Mouse (Mus musculus): Measurements from ENCODE around the gene Metrn. TPM values are rescaled to one million over a fixed set of nuclear protein-coding genes. Genes with fewer than 3 reads are reported as not detected.

Gene Metrn
- polyA plus RNA-seq (2012; rRNA removed), result 30.8 and 45.3 TPM in 2 replicates

DNA sequence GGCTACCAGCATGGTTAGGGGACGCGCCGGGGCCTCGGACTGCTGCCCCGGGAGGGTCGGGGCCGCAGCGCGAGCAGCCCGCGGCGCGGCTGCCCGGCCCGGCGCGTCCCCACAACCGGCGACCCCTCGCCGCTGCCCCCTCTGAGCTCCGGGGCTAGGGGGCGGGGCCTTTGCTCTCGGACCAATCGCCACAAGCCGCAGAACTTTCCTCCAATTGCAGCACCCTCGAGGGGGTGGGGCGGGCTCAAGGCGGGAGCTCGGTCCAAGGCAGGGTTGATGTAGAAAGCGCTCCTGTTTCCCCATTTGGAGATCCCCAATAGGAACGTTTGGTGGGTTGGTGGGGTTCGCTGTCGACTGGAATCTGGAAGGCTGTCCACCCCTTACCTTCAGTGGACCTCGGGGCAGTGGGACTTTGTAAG, at the start of gene Metrn:
Metrn (minus strand) TSS at position 186 of the 419 bp plus-strand sequence.

DNA sequence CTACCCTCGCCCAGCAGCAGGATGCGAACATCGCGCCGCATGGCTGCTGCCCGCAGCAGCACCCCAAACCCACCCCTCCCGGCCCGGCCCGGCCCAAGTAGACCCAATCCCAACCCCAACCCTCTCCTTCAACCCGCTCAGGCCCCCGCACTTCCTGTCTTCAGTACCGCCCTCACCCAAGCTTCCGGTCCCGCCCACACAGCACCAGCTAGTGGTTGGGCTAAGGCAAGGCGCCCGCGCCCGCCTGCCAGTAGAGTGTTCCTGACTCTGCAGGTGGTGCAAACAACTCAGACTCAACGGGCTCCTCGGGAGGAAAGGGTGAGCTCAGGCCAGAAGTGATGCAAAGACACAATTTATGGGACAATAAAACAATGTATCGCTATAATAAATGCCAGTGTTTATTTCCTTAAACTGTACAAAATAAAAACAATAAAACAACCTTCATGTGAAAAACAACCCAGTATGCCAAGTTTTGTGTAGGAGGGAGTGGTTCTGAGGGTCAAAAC, 47.5 kb upstream of the Metrn start, which contains the start of gene Rhot2:
Rhot2 (minus strand) TSS at position 456 of the 506 bp plus-strand sequence.

DNA sequence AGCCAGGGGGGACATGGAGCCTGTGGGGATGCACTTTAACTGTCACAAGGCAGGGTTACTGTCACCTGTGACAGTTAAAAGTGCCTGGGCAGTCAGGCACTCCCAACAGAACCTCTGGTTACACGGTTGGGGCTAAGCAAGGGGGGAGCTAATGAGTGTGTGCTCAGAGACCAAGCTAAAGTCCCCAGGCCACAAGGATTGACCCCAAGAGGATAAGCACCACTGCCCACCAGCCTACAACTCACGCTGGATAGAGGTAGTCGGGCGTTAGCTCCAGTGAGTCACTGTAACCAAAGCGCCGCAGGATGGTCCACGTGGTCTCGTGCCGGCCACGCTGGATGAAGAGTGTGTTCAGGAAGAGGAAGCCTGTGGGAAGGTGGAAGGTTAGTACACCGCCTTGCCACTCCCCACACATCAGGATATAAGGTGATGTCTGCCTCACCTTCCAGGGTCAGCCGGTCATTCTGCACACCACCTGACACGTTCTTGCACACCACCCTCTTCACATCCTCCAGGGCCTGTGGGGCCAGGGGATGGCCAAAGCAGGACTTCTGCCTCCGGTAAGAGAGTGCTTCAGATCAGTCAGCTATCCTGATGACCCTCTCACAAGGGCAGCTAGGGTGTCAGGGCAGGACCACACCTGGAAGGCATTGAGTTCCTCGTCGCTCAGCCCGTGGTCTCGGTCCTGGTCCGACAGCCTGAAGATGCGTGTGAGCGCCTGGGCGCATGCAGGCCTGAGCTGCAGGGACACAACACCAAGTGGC, 44.4 kb upstream of the Metrn start, which contains the start of gene Gm20683:
Gm20683 (minus strand) TSS at position 647 of the 764 bp plus-strand sequence.

DNA sequence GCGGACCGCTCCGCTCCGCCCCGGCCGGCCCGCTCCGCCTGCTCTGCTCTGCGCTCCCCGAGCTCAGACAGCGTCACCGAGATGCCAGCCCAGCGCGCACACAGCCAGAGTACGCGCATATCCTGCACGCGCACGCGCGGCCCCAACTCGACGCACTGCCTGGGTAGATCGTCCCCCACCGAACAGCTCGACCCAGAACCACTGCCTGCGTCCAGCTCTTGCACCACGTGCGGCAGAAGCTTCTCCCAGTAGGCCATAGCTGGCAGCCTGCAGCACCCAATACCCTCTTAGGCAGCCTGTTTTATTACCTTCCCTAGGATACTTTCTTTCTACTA, 40.1 kb upstream of the Metrn start, which contains the start of gene Rhbdl1:
Rhbdl1 (minus strand) TSS at position 220 of the 335 bp plus-strand sequence.

GRCm38 (mm10) chr17:25833291-25833663, 36.3 kb upstream of the Metrn start, which contains the start of gene Stub1:
Stub1 (minus strand) TSS chr17:25833404.

GRCm38 (mm10) chr17:25828712-25829557, 32.0 kb upstream of the Metrn start, which contains the start of gene Jmjd8:
Jmjd8 (plus strand) TSS chr17:25828867.

GRCm38 (mm10) chr17:25823452-25823851, 26.5 kb upstream of the Metrn start, which contains the start of gene Wdr24:
Wdr24 (plus strand) TSS chr17:25823627.

DNA sequence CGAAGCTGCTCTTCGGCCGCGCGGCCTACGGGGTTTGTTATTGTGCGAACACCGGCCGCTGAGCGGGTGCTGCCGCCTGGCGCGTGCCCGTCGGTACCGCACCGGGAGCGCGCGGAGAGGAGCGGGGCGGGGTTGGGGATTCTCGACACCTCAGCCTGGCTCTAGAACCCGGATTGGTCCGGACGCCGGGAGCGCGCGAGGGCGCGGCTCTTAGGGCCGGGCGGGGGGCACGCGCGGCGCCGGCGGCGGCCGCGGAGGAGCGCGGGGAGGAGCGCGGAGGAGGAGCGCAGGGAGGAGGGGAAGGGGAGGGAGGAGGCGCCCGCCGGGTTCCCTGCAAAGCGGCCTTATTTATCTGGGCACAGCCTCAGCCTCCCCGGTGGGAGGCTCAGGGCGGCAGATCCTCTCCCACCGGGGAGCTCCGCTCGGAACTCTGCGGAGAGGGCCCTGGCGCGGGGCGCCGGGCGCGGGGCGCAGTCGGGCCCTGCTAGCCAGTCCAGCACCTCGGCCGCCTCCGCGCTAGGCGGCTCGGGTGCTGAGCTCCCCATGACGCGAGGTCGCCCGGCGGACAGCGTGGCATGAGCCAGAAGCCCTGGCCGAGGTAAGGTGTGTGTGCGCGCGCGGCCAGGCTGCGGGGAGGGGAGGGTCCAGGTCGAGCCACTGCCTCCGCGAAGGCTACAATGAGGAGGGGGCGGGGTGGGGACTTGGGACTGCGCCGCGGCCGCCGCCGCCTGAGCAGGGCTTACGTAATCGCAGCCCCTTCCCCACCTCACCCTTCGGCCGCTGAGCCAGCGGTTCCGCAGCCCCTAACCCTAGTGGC, 12.1 kb upstream of the Metrn start, which contains the start of gene Fbxl16:
Fbxl16 (plus strand) TSS at position 297 of the 817 bp plus-strand sequence.

GRCm38 (mm10) chr17:25795609-25796092, 1.3 kb downstream of the Metrn start, which contains the start of gene AC134908.4:
AC134908.4 (minus strand) TSS chr17:25795659.

DNA sequence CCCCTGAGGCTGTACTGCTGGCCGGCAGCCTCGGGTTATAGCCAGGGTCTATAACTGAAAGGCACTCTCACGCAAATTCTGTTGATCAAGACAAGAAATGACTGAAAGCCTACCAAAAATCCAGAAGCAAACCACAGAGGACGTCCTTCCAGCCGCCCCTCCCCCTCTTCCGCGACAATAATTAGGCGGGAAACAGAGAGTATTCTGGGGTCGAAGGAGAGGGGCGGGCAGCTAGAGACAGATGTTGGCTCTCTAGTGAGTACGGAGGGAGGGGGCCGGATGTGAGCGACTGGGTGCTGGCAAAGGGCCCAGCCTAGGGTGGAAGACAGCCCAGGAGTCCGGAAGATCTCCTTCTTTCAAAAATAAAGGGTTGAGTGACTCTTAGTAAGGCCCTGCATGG, 4.3 kb downstream of the Metrn start, which contains the start of gene Fam173a:
Fam173a (minus strand) TSS at position 287 of the 400 bp plus-strand sequence.

GRCm38 (mm10) chr17:25786280-25786679, 10.7 kb downstream of the Metrn start, which contains the start of gene Ccdc78:
Ccdc78 (plus strand) TSS chr17:25786580.

DNA sequence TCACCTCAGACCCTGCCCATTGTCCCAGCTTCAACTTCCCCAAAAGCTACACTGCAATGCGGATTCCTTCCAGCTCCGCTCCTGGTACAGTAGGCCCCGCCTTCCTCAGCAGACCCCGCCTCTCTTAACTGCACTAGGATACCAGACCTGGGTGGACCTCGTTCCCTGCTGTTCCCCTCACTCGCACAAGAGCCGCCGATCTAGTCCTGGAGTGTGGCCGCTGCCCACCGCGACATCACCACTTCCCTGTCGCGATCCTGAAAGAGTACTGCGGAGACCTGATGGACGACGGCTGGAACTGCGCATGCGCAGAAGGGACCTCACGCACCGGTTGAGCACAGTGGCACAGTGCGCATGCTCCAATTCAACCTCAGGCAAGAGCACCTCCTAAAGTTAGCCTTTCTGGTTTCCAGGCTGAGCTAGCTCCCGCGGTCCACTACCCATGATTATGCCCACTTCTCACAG, 11.6 kb downstream of the Metrn start, which contains the start of gene Haghl:
Haghl (minus strand) TSS at position 393 of the 465 bp plus-strand sequence.

DNA sequence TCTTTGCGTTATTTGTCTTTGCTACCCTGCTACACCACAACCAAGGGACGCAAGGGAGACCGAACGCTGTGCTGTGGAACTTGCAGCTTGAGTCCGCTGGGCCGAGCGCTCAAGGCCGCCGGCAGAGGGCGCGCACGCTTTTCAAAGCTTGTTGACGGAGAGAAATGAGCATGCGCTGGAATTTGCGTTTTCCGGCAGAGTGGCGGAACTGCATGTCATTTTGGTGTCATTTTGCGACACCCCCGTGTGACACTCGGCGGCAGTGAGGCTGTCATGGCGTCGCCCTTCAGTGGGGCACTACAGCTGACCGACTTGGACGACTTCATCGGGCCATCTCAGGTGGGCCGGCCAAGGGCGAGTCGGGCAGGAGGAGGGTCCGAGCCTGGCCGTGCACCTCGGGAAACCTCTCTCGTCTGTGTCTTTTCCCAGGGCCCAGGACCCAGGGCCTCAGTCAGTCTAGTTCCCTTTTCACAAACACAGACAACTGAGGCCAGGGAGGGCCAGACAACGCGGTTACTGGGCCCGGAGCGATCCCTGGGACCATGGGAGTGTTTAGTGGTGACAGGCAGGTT, 23.3 kb downstream of the Metrn start, which contains the start of gene Narfl:
Narfl (plus strand) TSS at position 228 of the 572 bp plus-strand sequence.

GRCm38 (mm10) chr17:25754241-25754640, 42.7 kb downstream of the Metrn start, which contains the start of gene Msln:
Msln (minus strand) TSS chr17:25754378.

Other genes with a start within 250 kb of the Metrn start
- gene Sox8, start 226.4 kb downstream of the Metrn start, polyA plus RNA-seq (2012; rRNA removed), result 1.0 and 1.8 TPM in 2 replicates
- 20.6 and 23.5 TPM in 2 replicates for gene Lmf1, start 218.1 kb downstream of the Metrn start, polyA plus RNA-seq (2012; rRNA removed)
- 0.17 and 0.48 TPM in 2 replicates for gene Gng13, start 80.0 kb downstream of the Metrn start, polyA plus RNA-seq (2012; rRNA removed)
- gene Chtf18, start 69.7 kb downstream of the Metrn start, polyA plus RNA-seq (2012; rRNA removed), result 9.4 and 10.7 TPM in 2 replicates
- gene Rpusd1, start 69.5 kb downstream of the Metrn start, polyA plus RNA-seq (2012; rRNA removed), result 37.3 and 40.1 TPM in 2 replicates
- gene Mslnl, start 61.1 kb downstream of the Metrn start, polyA plus RNA-seq (2012; rRNA removed), result 0.59 and 0.60 TPM in 2 replicates
- 5.1 and 8.6 TPM in 2 replicates for gene Msln, start 42.8 kb downstream of the Metrn start, polyA plus RNA-seq (2012; rRNA removed)
- 23.0 and 24.0 TPM in 2 replicates for gene Narfl, start 23.4 kb downstream of the Metrn start, polyA plus RNA-seq (2012; rRNA removed)
- gene Haghl, start 11.5 kb downstream of the Metrn start, polyA plus RNA-seq (2012; rRNA removed), result 42.7 and 47.9 TPM in 2 replicates
- gene Ccdc78, start 10.6 kb downstream of the Metrn start, polyA plus RNA-seq (2012; rRNA removed), result not detected in 2 replicates
- 140 and 190 TPM in 2 replicates for gene Fam173a, start 4.2 kb downstream of the Metrn start, polyA plus RNA-seq (2012; rRNA removed)
- 0.90 and 1.5 TPM in 2 replicates for gene AC134908.4, start 1.5 kb downstream of the Metrn start, polyA plus RNA-seq (2012; rRNA removed)
- gene Fbxl16, start 11.9 kb upstream of the Metrn start, polyA plus RNA-seq (2012; rRNA removed), result 6.1 and 6.7 TPM in 2 replicates
- 41.6 and 47.1 TPM in 2 replicates for gene Wdr24, start 26.5 kb upstream of the Metrn start, polyA plus RNA-seq (2012; rRNA removed)
- 61.3 and 67.4 TPM in 2 replicates for gene Jmjd8, start 31.7 kb upstream of the Metrn start, polyA plus RNA-seq (2012; rRNA removed)
- 184 and 196 TPM in 2 replicates for gene Stub1, start 36.3 kb upstream of the Metrn start, polyA plus RNA-seq (2012; rRNA removed)
- 20.1 and 27.0 TPM in 2 replicates for gene Rhbdl1, start 40.2 kb upstream of the Metrn start, polyA plus RNA-seq (2012; rRNA removed)
- 87.9 and 110 TPM in 2 replicates for gene Gm20683, start 44.6 kb upstream of the Metrn start, polyA plus RNA-seq (2012; rRNA removed)
- gene Rhot2, start 47.7 kb upstream of the Metrn start, polyA plus RNA-seq (2012; rRNA removed), result 134 and 145 TPM in 2 replicates
- gene Wdr90, start 64.4 kb upstream of the Metrn start, polyA plus RNA-seq (2012; rRNA removed), result 31.9 and 49.4 TPM in 2 replicates
- 146 and 175 TPM in 2 replicates for gene Mcrip2, start 71.6 kb upstream of the Metrn start, polyA plus RNA-seq (2012; rRNA removed)
- 300 and 336 TPM in 2 replicates for gene Mettl26, start 77.9 kb upstream of the Metrn start, polyA plus RNA-seq (2012; rRNA removed)
- gene Wfikkn1, start 83.7 kb upstream of the Metrn start, polyA plus RNA-seq (2012; rRNA removed), result 1.6 and 2.1 TPM in 2 replicates
- 53.2 and 56.8 TPM in 2 replicates for gene Rab40c, start 122.6 kb upstream of the Metrn start, polyA plus RNA-seq (2012; rRNA removed)
- gene Pigq, start 147.8 kb upstream of the Metrn start, polyA plus RNA-seq (2012; rRNA removed), result 111 and 122 TPM in 2 replicates
- not detected in 2 replicates for gene Nhlrc4, start 147.8 kb upstream of the Metrn start, polyA plus RNA-seq (2012; rRNA removed)
- gene A930017K11Rik, start 155.4 kb upstream of the Metrn start, polyA plus RNA-seq (2012; rRNA removed), result 0.10 TPM in 1 of 2 replicates, not detected in the other
- gene Capn15, start 188.7 kb upstream of the Metrn start, polyA plus RNA-seq (2012; rRNA removed), result 50.6 and 50.9 TPM in 2 replicates